In the genomic region with DNA sequence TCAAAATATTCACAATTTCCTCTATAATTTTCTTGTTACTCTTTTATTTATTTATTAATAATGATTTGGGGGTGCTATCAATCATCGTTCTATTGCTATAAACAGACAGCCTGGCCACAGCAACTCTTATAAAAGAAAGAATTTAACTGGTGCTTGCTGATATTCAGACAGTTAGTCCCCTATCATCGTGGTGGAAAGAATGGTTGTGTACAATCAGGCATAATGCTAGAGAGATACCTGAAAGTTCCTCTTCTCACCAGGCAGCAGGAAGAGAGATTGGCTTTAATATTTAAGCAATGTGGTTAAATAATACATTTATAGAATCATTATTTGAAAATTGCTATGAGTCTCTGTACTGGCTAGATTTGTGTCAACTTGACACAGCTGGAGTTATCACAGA, we compare ENCODE assay signal across 19 mouse cellular contexts. TPM values are rescaled to one million over a fixed set of nuclear protein-coding genes. Genes with fewer than 3 reads are reported as not detected.
"Had no signal": no experiment of that assay in that cellular context is flagged by ENCODE, and none has a peak within 500 bp of the region (broad histone marks: within the 10 kb centered on the region; RNA-seq: fewer than 3 reads in every experiment).

No protein-coding gene starts in this region.

- H3K27ac ChIP-seq: neural tube, embryonic 13.5 days; neural tube, embryonic 15.5 days; stomach, embryonic 15.5 days; stomach, postnatal 0 days had no signal

- H3K4me3 ChIP-seq: neural tube, embryonic 13.5 days; neural tube, embryonic 15.5 days; stomach, embryonic 15.5 days had no signal

- H3K4me1 ChIP-seq: neural tube, embryonic 13.5 days; neural tube, embryonic 15.5 days; stomach, embryonic 15.5 days had no signal

- H3K36me3 ChIP-seq: neural tube, embryonic 13.5 days; neural tube, embryonic 15.5 days; stomach, embryonic 15.5 days had no signal

- H3K27me3 ChIP-seq: neural tube, embryonic 13.5 days; neural tube, embryonic 15.5 days; stomach, embryonic 15.5 days had no signal

- DNase-seq: retina, postnatal 1 day; right cerebral cortex, adult 18-20 months; right cerebral cortex, postnatal 14 days; right cerebral cortex, postnatal 25 days; right cerebral cortex, postnatal 4 days; spleen, adult 18-20 months; thymus, adult 18-20 months; thymus, adult 2 months; thymus, postnatal 14 days; thymus, postnatal 25 days; thymus, postnatal 36 days; thymus, postnatal 4 days had no signal

- H3K9ac ChIP-seq: neural tube, embryonic 13.5 days; neural tube, embryonic 15.5 days; stomach, embryonic 15.5 days had no signal

- H3K9me3 ChIP-seq: neural tube, embryonic 13.5 days; neural tube, embryonic 15.5 days; stomach, embryonic 15.5 days had no signal

RNA-seq across cellular contexts. Expression of a gene that starts 35.9 kb away (rescaled TPM):
- polyA plus RNA-seq: small intestine, adult 2 months; spleen, adult 2 months; urinary bladder, adult 2 months had no signal
